Mouse (Mus musculus) MEL (cell line): ENCODE measurements around the gene Mrpl24. TPM values are rescaled to one million over a fixed set of nuclear protein-coding genes. Genes with fewer than 3 reads are reported as not detected.

Experiments
- DNase-seq: peaks from one replicate; pipeline ENCODE4 v3.0.0; 2011; ENCODE audit warnings: low read depth, low spot score
- H3K27ac ChIP-seq: 2 replicates; pipeline ENCODE4 v1.5.1; 2012; ENCODE audit warnings: low read depth, mild to moderate bottlenecking, control low read depth, low read length, moderate library complexity; ENCODE audit not compliant: control insufficient read depth
- H3K27me3 ChIP-seq, 2 experiments: fragments of 150-350 bp in 1 of 2; sonication (generic) in 1 of 2; 2 replicates each; pipeline ENCODE4 v1.6.1; 2012; ENCODE audit warnings: low read length in 2 of 2, mild to moderate bottlenecking in 2 of 2, improper control_type of control experiment in 1 of 2, moderate library complexity in 1 of 2; ENCODE audit not compliant: insufficient read depth in 2 of 2, control insufficient read depth in 1 of 2
- H3K36me3 ChIP-seq, 2 experiments: 2 replicates each; pipeline ENCODE4 v1.6.1; 2012 to 2014; ENCODE audit warnings: low read length in 2 of 2, improper control_type of control experiment in 1 of 2, inconsistent platforms in 1 of 2, mild to moderate bottlenecking in 1 of 2; ENCODE audit not compliant: insufficient read depth in 2 of 2, control insufficient read depth in 1 of 2
- H3K4me1 ChIP-seq, 2 experiments: fragments of 150-350 bp in 1 of 2; sonication (generic) in 1 of 2; 2 replicates each; pipeline ENCODE4 v1.6.1; 2012; ENCODE audit warnings: low read length in 2 of 2, improper control_type of control experiment in 1 of 2, mild to moderate bottlenecking in 1 of 2; ENCODE audit not compliant: insufficient read depth in 2 of 2, control insufficient read depth in 1 of 2
- H3K4me3 ChIP-seq, 2 experiments: fragments of 150-350 bp in 1 of 2; sonication (generic) in 1 of 2; 2 replicates each; pipeline ENCODE4 v1.5.1; 2012; ENCODE audit warnings: low read depth in 2 of 2, low read length in 2 of 2, mild to moderate bottlenecking in 2 of 2, moderate library complexity in 2 of 2, control low read depth in 1 of 2, improper control_type of control experiment in 1 of 2; ENCODE audit not compliant: control insufficient read depth in 1 of 2, insufficient read depth in 1 of 2
- H3K79me2 ChIP-seq: 2 replicates; pipeline ENCODE4 v1.6.1; 2012; ENCODE audit warnings: mild to moderate bottlenecking, low read length, moderate library complexity; ENCODE audit not compliant: control insufficient read depth, poor library complexity, insufficient read depth
- H3K9ac ChIP-seq: 2 replicates; pipeline ENCODE4 v1.6.1; 2012; ENCODE audit warnings: low read depth, mild to moderate bottlenecking, control low read depth, low read length, moderate library complexity; ENCODE audit not compliant: control insufficient read depth, poor library complexity, severe bottlenecking
- H3K9me3 ChIP-seq: fragments of 150-350 bp; sonication (generic); replicated peaks from 2 replicates; pipeline ENCODE4 v1.6.1; 2012; ENCODE audit warnings: mild to moderate bottlenecking, low read length, improper control_type of control experiment, moderate library complexity; ENCODE audit not compliant: insufficient read depth
- BHLHE40 ChIP-seq: IDR thresholded peaks from 2 replicates; pipeline ENCODE4 v1.6.1; 2012; ENCODE audit warnings: low read depth, mild to moderate bottlenecking, inconsistent platforms, low read length, improper control_type of control experiment, borderline replicate concordance
- CHD1 ChIP-seq: IDR thresholded peaks from 2 replicates; pipeline ENCODE4 v1.6.1; 2012; ENCODE audit warnings: low read depth, mild to moderate bottlenecking, inconsistent platforms, low read length, improper control_type of control experiment
- CHD2 ChIP-seq: IDR thresholded peaks from 2 replicates; pipeline ENCODE4 v1.6.1; 2011; ENCODE audit warnings: low read length, improper control_type of control experiment
- E2F4 ChIP-seq: IDR thresholded peaks from 2 replicates; pipeline ENCODE4 v1.6.1; 2011; ENCODE audit warnings: low read depth, low read length, improper control_type of control experiment, borderline replicate concordance
- ELF1 ChIP-seq: IDR thresholded peaks from 2 replicates; pipeline ENCODE4 v1.6.1; 2014; ENCODE audit warnings: low read depth, mild to moderate bottlenecking, inconsistent platforms, low read length, improper control_type of control experiment, moderate library complexity
- GATA1 ChIP-seq: IDR thresholded peaks from 2 replicates; pipeline ENCODE4 v1.6.1; 2011; ENCODE audit warnings: low read depth, low read length, improper control_type of control experiment
- HCFC1 ChIP-seq: IDR thresholded peaks from 2 replicates; pipeline ENCODE4 v1.6.1; 2012; ENCODE audit warnings: low read depth, mild to moderate bottlenecking, inconsistent platforms, low read length, improper control_type of control experiment, moderate library complexity
- JUND ChIP-seq: IDR thresholded peaks from 2 replicates; pipeline ENCODE4 v1.6.1; 2011; ENCODE audit warnings: low read depth, mild to moderate bottlenecking, improper control_type of control experiment, low read length
- KAT2A ChIP-seq: conservative IDR thresholded peaks from 2 replicates; pipeline ENCODE4 v1.6.1; 2012; ENCODE audit warnings: low read depth, low read length, improper control_type of control experiment, inconsistent platforms
- MAFK ChIP-seq: IDR thresholded peaks from 2 replicates; pipeline ENCODE4 v1.6.1; 2011; ENCODE audit warnings: low read depth, mild to moderate bottlenecking, low read length, improper control_type of control experiment, borderline replicate concordance
- MAX ChIP-seq: IDR thresholded peaks from 2 replicates; pipeline ENCODE4 v1.6.1; 2011; ENCODE audit warnings: low read length, improper control_type of control experiment
- MAZ ChIP-seq: IDR thresholded peaks from 2 replicates; pipeline ENCODE4 v1.6.1; 2012; ENCODE audit warnings: low read depth, mild to moderate bottlenecking, inconsistent platforms, low read length, improper control_type of control experiment
- MEF2A ChIP-seq: IDR thresholded peaks from 2 replicates; pipeline ENCODE4 v1.6.1; 2014; ENCODE audit warnings: low read depth, mild to moderate bottlenecking, inconsistent platforms, low read length, improper control_type of control experiment; ENCODE audit not compliant: poor library complexity, insufficient replicate concordance, severe bottlenecking; ENCODE audit errors: extremely low read depth
- MXI1 ChIP-seq: IDR thresholded peaks from 2 replicates; pipeline ENCODE4 v1.6.1; 2011; ENCODE audit warnings: mild to moderate bottlenecking, low read depth, low read length, improper control_type of control experiment
- MYC ChIP-seq: IDR thresholded peaks from 2 replicates; pipeline ENCODE4 v1.6.1; 2011; ENCODE audit warnings: low read depth, mild to moderate bottlenecking, low read length, improper control_type of control experiment, moderate library complexity
- NELFE ChIP-seq: IDR thresholded peaks from 2 replicates; pipeline ENCODE4 v1.6.1; 2011; ENCODE audit warnings: low read depth, low read length, improper control_type of control experiment
- RAD21 ChIP-seq: IDR thresholded peaks from 2 replicates; pipeline ENCODE4 v1.6.1; 2011; ENCODE audit warnings: mild to moderate bottlenecking, low read depth, low read length, improper control_type of control experiment
- SMC3 ChIP-seq: IDR thresholded peaks from 2 replicates; pipeline ENCODE4 v1.6.1; 2011; ENCODE audit warnings: low read depth, low read length, improper control_type of control experiment
- TBP ChIP-seq: IDR thresholded peaks from 2 replicates; pipeline ENCODE4 v1.8.0; 2011; ENCODE audit warnings: low read depth, low read length, improper control_type of control experiment
- UBTF ChIP-seq: IDR thresholded peaks from 2 replicates; pipeline ENCODE4 v1.6.1; 2012; ENCODE audit warnings: low read depth, mild to moderate bottlenecking, inconsistent platforms, low read length, improper control_type of control experiment, moderate library complexity, borderline replicate concordance; ENCODE audit not compliant: insufficient read depth
- USF1 ChIP-seq: IDR thresholded peaks from 2 replicates; pipeline ENCODE4 v1.6.1; 2014; ENCODE audit warnings: low read depth, mild to moderate bottlenecking, inconsistent platforms, low read length, improper control_type of control experiment, moderate library complexity
- ZC3H11A ChIP-seq: IDR thresholded peaks from 2 replicates; pipeline ENCODE4 v1.6.1; 2012; ENCODE audit warnings: low read depth, mild to moderate bottlenecking, inconsistent platforms, low read length, improper control_type of control experiment
- polyA plus RNA-seq, 2 experiments: library from polyadenylated mRNA; stranded (reverse) in 1 of 2; unstranded in 1 of 2; fragments of >175 nt in 1 of 2; fragments of >200 nt in 1 of 2; gene quantifications; 2 replicates each; pipeline versions ENCODE4 v1.2.1 to v1.2.4; 2012; ENCODE audit warnings: low replicate concordance in 2 of 2, low read depth in 1 of 2; ENCODE audit not compliant: insufficient read length in 2 of 2, insufficient read depth in 1 of 2, missing spikeins in 1 of 2
- total RNA-seq: library from RNA; depleted of rRNA; stranded (reverse); fragments of 300-350 nt; gene quantifications from 2 replicates; pipeline ENCODE4 v1.2.3, GENCODE M21; 2012

Gene Mrpl24
- total and polyA plus RNA-seq, 3 experiments = 59.5 to 77.3 TPM; not detected in 1

DNA sequence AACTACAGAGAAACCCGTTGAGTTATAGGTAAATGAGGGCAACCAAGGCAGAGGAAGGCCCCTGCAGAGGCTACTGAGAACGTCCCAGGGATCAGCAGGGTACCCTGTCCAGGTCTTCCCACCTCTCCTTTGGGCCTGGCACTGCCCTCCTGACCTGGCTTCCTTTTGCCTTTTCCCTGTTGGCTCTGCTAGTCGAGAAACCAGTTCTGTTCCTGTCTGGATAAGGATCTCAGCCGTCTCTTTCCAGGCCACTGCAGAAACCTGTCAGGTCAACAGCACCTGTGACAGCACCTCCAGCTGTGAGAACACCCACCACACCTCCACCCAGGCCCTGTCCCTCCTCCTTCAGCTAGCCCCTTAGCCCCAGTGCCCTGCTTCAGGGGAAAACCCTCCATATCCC is 39.2 kb downstream of the Mrpl24 start:
- no peak overlapping the region for H3K9ac ChIP-seq
- no peak overlapping the region for H3K27ac ChIP-seq
- no peaks in the 10 kb centered on the region for H3K79me2 ChIP-seq
- no peak for DNase-seq
- TF ChIP-seq UBTF (no peak), MYC (no peak), GATA1 (no peak), USF1 (no peak), RAD21 (no peak), ELF1 (no peak)
- TF ChIP-seq, all 39 proteins: peak for 0
- Histone ChIP-seq H3K4me1 (peaks cover 0 to 10% of the 10 kb centered on the region in 2 experiments; a peak in 2 of 4 replicates), H3K9me3 (no peaks in the 10 kb centered on the region), H3K4me3 (no peak overlapping the region), H3K36me3 (no peaks in the 10 kb centered on the region), H3K27me3 (no peaks in the 10 kb centered on the region)

DNA sequence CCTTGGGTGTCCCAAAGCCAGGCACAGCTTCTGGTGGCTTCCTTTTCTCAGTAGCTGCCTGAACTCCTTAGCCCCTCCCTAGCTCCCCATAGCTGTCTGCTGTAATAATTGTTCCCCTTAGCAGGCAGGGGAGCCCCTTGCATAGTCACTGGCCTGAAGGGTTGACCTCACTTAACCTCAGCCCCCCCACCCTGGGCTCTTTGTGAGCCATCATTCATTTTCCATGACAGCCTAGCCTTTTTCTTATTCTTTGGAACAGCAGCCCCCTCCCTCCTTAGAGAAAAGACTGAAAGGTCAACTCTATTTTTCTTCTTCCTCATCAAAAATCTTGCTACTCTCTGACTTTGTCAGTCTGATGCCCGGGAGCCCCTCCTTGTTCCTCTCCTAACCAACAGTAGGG is 39.7 kb downstream of the Mrpl24 start:
- no peaks in the 10 kb centered on the region for H3K36me3 ChIP-seq
- DNase-seq = no peak
- H3K27me3 ChIP-seq = no peaks in the 10 kb centered on the region
- no peak overlapping the region for H3K9ac ChIP-seq
- TF ChIP-seq MAZ (no peak), HCFC1 (no peak), MAFK (no peak), SMC3 (no peak), ZC3H11A (no peak), CHD1 (no peak), GATA1 (no peak), MEF2A (no peak), E2F4 (no peak)
- no peaks in the 10 kb centered on the region for H3K9me3 ChIP-seq
- H3K79me2 ChIP-seq = no peaks in the 10 kb centered on the region
- no peak overlapping the region for H3K4me3 ChIP-seq
- H3K4me1 ChIP-seq = peaks cover 0 to 10% of the 10 kb centered on the region in 2 experiments; a peak in 2 of 4 replicates
- H3K27ac ChIP-seq = no peak overlapping the region

GRCm38 (mm10) chr3:87959371-87959770 is 40.1 kb downstream of the Mrpl24 start:
- H3K27me3 ChIP-seq = no peaks in the 10 kb centered on the region; a peak in 1 of 4 replicates
- H3K9ac ChIP-seq = no peak overlapping the region
- H3K36me3 ChIP-seq = no peaks in the 10 kb centered on the region
- no peaks in the 10 kb centered on the region for H3K9me3 ChIP-seq
- no peak overlapping the region for H3K27ac ChIP-seq
- H3K4me3 ChIP-seq = no peak overlapping the region
- no peaks in the 10 kb centered on the region for H3K79me2 ChIP-seq
- TF ChIP-seq MAX (no peak), KAT2A (no peak), JUND (no peak), ELF1 (no peak), BHLHE40 (no peak), NELFE (no peak), MXI1 (no peak), CHD2 (no peak), TBP (no peak)
- DNase-seq = no peak
- peaks cover 0 to 10% of the 10 kb centered on the region in 2 experiments; a peak in 2 of 4 replicates for H3K4me1 ChIP-seq
